Mouse (Mus musculus): Measurements from ENCODE around the gene Rpl13. TPM values are rescaled to one million over a fixed set of nuclear protein-coding genes. Genes with fewer than 3 reads are reported as not detected.

Gene Rpl13
- polyA plus RNA-seq, 1 experiment from 2014 or later: 513 TPM

DNA sequence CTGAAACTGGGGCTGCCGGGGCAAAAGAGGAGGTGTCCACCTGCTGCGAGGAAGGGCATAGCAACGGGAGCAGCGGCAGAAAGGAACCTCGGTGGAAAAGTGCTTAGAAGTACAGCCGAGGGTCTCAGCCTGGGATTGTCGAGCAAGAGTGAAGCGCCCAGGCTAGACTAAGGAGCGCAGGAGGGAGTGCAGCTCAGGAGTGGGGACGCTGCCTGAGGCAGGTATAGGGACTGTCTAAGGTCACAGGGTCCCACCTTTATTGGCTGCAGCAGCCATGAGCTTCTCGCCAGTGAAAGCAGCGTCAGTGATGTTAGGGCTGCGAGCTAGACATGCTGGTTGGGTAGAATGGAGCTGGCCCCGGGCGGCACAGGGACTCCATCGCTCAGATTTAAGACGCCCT is 15.6 kb downstream of the Rpl13 start:
- no peak overlapping the region for H3K4me3 ChIP-seq (ENCODE audit: inconsistent target)
- WGBS (ENCODE audit: missing documents): 4% methylated on average over 17 of the region's 17 CpGs
- no peaks in the 10 kb centered on the region for H3K79me2 ChIP-seq (ENCODE audit: inconsistent target)
- no peak overlapping the region for H3K27ac ChIP-seq
- H3K36me3 ChIP-seq (ENCODE audit: inconsistent target): no peaks in the 10 kb centered on the region

DNA sequence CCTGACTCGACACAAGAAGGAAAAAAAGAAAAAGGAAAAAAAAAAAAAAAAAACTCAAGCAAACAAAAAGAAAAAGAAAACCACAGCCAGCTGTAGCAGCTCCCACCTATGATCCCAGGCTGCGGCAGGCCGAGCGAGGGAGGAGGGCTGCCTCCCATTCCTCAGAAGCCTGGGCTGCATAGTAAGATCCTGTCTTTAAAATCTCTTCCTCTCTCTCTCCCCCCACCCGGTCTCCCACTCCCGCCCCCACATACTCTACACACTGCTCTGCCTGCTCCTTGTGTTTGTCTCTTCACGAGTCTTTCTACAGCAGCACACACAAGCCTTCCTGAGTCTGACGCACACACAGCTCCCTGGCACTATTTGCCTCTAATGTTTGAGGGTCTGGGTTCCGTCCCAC is 19.9 kb downstream of the Rpl13 start:
- no peaks in the 10 kb centered on the region for H3K79me2 ChIP-seq (ENCODE audit: inconsistent target)
- H3K36me3 ChIP-seq (ENCODE audit: inconsistent target): no peaks in the 10 kb centered on the region
- WGBS (ENCODE audit: missing documents): 85% methylated on average over 8 of the region's 9 CpGs
- no peak overlapping the region for H3K27ac ChIP-seq
- H3K4me3 ChIP-seq (ENCODE audit: inconsistent target): no peak overlapping the region

DNA sequence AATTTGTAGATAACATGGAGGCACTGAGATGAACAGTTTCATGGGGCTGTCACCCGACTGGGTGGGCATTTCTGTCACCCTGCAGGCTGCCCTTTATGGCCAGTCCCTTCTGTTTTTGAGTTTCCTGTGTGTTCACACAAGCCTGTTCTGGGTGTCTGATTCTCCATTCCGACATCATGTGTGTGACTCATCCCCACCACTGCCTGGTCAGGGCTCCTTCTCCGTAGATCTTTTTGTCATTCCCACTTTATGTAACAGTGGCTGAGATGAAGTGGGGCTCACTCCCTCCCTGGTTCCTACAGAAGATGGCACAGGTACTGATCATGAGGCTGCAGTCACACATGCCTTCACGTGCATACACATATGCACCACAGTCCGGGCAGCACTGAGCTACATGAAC is 20.5 kb downstream of the Rpl13 start:
- Histone ChIP-seq H3K79me2 (ENCODE audit: inconsistent target) (no peaks in the 10 kb centered on the region), H3K36me3 (ENCODE audit: inconsistent target) (no peaks in the 10 kb centered on the region), H3K4me3 (ENCODE audit: inconsistent target) (no peak overlapping the region), H3K27ac (no peak overlapping the region)
- WGBS (ENCODE audit: missing documents): 79% methylated on average over 5 of the region's 5 CpGs

DNA sequence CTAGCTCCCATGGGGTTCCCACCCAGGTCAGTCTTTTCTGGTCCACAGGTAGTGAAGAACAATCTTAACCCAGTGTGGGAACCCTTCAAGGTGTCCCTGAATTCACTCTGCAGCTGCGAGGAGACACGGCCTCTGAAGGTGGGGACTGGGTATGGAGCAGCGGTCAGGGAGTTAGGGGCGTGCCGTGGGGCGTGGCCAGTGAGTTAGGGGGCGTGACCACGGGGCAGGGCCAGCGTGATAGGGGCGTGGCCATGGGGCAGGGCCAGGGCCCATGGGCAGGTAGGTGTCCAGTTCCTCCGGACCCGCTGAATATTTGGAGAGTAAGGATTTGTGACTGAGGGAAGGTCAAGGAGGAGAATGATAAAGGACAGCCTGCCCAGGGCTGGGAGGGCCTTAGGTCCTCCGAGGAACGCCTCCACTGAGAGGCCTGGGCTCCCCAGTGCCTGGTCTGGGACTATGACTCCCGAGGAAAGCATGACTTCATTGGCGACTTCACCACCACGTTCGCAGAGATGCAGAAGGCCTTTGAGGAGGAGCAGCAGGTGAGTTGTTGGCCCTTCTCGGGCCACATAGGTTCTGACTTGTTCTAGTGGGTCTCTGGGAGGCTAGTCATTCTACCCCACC is 24.2 kb downstream of the Rpl13 start:
- Histone ChIP-seq H3K79me2 (ENCODE audit: inconsistent target) (no peaks in the 10 kb centered on the region), H3K4me3 (ENCODE audit: inconsistent target) (no peak overlapping the region)
- WGBS (ENCODE audit: missing documents): 21% methylated on average over 19 of the region's 19 CpGs

DNA sequence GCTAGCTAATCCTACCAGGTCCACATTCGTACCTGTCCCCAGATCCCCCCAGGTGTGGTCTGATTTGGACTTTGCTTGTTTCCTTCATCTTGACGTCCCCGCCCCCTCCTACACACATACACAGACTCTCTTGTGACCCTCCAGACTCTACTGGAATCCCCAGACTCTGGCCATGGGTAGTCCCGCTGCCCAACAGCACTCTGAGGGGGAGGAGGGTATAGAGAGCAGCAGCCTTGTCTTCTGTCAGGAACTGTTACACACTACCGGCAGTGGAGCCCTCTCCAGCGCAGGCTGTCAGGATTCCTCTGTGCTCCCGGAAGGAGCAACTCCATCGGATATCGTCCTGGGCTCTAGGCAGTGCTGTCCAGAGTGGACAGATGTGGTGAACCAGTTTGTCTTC is 28.9 kb downstream of the Rpl13 start:
- WGBS (ENCODE audit: missing documents): 51% methylated on average over 9 of the region's 9 CpGs

More for the DNA sequence above, 24.2 kb downstream of the Rpl13 start:
- no peaks in the 10 kb centered on the region for H3K36me3 ChIP-seq (ENCODE audit: inconsistent target)
- H3K27ac ChIP-seq: no peak overlapping the region

DNA sequence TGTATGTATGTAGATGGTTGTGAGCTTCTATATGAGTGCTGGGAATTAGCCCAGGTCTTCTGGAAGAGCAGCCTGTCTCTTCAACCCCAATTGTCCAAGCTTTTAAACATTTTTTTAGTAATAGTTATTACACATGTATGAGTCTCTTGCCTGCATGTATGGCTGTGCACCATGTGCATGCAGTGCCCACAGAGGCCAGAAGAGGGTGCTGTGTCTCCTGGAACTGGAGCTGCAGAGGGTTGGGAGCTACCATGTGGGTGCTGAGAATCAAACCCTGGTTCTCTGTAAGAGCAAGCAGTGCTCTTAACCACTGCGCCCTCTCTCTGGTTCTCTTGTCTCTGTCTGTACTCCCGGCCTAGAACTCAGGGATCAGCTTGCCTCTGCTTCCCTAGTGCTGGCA is 30.8 kb downstream of the Rpl13 start:
- H3K79me2 ChIP-seq (ENCODE audit: inconsistent target): no peaks in the 10 kb centered on the region
- H3K36me3 ChIP-seq (ENCODE audit: inconsistent target): no peaks in the 10 kb centered on the region
- WGBS (ENCODE audit: missing documents): 94% methylated on average over 2 of the region's 2 CpGs
- no peak overlapping the region for H3K27ac ChIP-seq
- no peak overlapping the region for H3K4me3 ChIP-seq (ENCODE audit: inconsistent target)

More for the DNA sequence above, 28.9 kb downstream of the Rpl13 start:
- H3K36me3 ChIP-seq (ENCODE audit: inconsistent target): no peaks in the 10 kb centered on the region
- no peak overlapping the region for H3K4me3 ChIP-seq (ENCODE audit: inconsistent target)
- no peaks in the 10 kb centered on the region for H3K79me2 ChIP-seq (ENCODE audit: inconsistent target)
- no peak overlapping the region for H3K27ac ChIP-seq

DNA sequence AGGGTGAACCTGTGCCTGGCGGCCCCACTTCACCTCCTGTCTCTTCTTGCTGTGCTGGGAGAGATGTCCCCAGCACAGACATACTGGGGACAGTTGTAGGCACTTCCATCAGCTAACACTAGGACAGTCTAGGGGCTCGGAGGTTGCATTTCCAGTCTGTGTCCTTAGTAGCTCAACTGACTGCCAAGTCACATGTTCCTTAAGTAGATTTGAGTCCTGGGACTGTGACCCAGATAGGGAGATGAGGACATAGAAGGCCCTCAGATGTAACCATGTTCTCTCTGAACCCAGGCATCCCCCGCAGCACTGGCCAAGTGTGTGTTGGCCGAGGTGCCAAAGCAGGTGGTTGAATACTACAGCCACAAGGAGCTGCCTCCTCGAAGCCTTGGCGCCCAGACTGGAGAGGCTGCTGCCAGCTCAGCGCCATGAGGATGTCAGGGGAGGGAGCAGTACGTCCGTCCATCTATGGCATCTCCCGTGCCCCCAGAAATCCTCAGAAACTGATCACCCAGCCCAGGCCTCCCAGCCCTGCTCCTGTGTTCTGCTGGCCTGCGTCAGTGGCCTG is 32.1 kb downstream of the Rpl13 start:
- H3K36me3 ChIP-seq (ENCODE audit: inconsistent target): no peaks in the 10 kb centered on the region
- WGBS (ENCODE audit: missing documents): 91% methylated on average over 11 of the region's 11 CpGs
- H3K79me2 ChIP-seq (ENCODE audit: inconsistent target): no peaks in the 10 kb centered on the region
- H3K4me3 ChIP-seq (ENCODE audit: inconsistent target): no peak overlapping the region
- H3K27ac ChIP-seq: no peak overlapping the region

DNA sequence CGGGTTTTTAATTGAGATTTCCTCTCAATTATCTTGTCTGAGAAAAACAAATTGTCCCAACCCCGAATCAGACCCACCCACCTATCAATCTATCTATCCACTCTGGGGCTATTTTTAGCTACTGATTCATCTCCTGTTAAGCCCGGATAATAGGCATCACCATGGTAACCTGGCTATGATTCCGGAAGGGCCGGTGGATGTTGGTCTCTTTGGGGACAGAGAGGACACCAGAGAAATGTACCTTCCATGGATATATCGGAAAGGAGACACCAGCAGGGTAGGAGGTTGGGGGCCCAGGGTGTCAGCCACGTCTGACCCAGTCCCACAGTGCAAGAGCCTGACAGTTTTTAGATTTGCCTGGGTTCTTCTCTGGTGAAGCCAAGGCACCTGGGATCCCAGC is 33.3 kb downstream of the Rpl13 start:
- 66% methylated on average over 7 of the region's 7 CpGs for WGBS (ENCODE audit: missing documents)
- H3K4me3 ChIP-seq (ENCODE audit: inconsistent target): no peak overlapping the region
- H3K27ac ChIP-seq: no peak overlapping the region
- no peaks in the 10 kb centered on the region for H3K36me3 ChIP-seq (ENCODE audit: inconsistent target)
- H3K79me2 ChIP-seq (ENCODE audit: inconsistent target): no peaks in the 10 kb centered on the region

DNA sequence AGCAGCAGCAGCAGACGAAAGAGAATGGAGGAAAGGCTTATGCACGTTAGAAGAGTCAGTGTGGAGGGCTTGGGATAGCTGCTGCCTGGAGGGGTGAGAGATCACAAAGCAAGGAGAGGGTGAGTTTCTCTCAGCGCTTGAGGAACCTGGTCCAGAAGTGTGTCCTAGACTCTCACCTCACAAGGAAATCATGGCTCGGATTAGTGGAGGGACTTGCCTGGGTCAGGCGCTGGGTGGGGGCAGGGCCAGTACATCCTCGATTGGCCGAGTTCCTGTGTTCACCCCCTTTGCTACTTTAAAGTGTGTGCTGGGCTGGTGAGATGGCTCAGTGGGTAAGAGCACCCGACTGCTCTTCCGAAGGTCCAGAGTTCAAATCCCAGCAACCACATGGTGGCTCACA is 33.7 kb downstream of the Rpl13 start:
- Histone ChIP-seq H3K36me3 (ENCODE audit: inconsistent target) (no peaks in the 10 kb centered on the region), H3K4me3 (ENCODE audit: inconsistent target) (no peak overlapping the region), H3K79me2 (ENCODE audit: inconsistent target) (no peaks in the 10 kb centered on the region), H3K27ac (no peak overlapping the region)
- 78% methylated on average over 7 of the region's 9 CpGs for WGBS (ENCODE audit: missing documents)

DNA sequence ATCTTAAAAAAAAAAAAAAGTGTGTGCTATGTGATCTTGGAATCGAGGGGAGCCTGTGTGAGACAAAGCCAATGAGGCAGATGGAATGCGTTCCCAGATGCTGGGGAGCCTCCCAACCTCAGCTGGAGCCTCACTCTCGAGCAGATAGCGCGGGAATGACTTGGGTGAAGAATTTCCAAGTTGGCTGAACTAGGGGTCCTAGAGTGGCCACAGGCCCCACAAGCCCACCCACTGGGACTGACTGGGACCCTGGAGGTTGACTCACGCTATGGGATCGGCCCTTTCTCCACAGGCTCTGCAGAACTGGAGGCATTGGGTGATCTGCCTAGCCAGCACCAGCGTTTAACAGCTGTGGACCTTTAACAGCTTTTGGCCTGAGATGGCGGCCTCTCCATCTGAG is 34.1 kb downstream of the Rpl13 start:
- WGBS (ENCODE audit: missing documents): 91% methylated on average over 9 of the region's 9 CpGs

DNA sequence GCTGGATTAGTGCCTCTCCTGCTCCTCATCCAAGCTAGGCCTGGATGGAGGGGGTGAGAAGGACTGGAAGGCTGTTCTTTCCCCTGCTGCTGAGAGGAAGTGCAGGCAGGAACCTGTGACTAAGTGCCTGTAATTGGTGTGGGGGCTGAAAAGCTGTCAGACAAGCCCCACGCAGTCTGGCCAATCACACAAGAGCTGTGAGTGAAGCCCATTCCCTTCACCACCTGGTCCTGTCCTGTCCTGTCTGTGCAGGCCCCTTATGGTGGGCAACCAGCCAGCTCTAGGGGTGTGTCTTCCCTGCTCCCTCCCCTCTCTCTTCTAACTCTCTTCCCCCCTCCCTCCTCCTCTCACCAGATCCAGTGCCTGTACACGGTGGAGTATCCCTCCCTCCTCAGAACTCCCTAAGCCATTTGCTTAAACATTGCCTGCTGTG is 35.5 kb downstream of the Rpl13 start:
- WGBS (ENCODE audit: missing documents): 45% methylated on average over 1 of the region's 2 CpGs
- no peaks in the 10 kb centered on the region for H3K36me3 ChIP-seq (ENCODE audit: inconsistent target)
- H3K4me3 ChIP-seq (ENCODE audit: inconsistent target): no peak overlapping the region
- H3K79me2 ChIP-seq (ENCODE audit: inconsistent target): no peaks in the 10 kb centered on the region
- no peak overlapping the region for H3K27ac ChIP-seq

More for the DNA sequence above, 34.1 kb downstream of the Rpl13 start:
- Histone ChIP-seq H3K4me3 (ENCODE audit: inconsistent target) (no peak overlapping the region), H3K36me3 (ENCODE audit: inconsistent target) (no peaks in the 10 kb centered on the region), H3K79me2 (ENCODE audit: inconsistent target) (no peaks in the 10 kb centered on the region), H3K27ac (no peak overlapping the region)

DNA sequence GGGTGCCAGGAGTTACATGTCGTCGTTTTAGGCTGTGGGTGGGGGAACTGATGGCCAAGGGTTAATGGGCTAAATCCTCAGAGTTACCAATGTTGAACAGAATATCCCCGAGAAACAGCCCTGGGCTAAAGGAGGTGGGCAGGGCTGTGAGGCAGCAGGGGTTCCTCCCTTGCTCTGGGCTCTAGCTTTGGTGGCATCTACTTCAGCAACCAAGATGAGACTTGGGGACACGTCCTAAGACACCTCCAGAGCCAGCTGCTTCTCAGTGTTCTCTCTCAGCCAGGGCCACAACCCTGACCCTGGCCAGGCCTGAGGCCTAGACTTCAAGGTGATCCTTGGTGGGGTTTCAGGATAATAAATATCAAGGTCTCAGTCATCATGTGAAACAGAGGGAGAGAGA is 36.6 kb downstream of the Rpl13 start:
- H3K27ac ChIP-seq: no peak overlapping the region
- no peaks in the 10 kb centered on the region for H3K79me2 ChIP-seq (ENCODE audit: inconsistent target)
- no peak overlapping the region for H3K4me3 ChIP-seq (ENCODE audit: inconsistent target)
- 68% methylated on average over 4 of the region's 4 CpGs for WGBS (ENCODE audit: missing documents)
- no peaks in the 10 kb centered on the region for H3K36me3 ChIP-seq (ENCODE audit: inconsistent target)

DNA sequence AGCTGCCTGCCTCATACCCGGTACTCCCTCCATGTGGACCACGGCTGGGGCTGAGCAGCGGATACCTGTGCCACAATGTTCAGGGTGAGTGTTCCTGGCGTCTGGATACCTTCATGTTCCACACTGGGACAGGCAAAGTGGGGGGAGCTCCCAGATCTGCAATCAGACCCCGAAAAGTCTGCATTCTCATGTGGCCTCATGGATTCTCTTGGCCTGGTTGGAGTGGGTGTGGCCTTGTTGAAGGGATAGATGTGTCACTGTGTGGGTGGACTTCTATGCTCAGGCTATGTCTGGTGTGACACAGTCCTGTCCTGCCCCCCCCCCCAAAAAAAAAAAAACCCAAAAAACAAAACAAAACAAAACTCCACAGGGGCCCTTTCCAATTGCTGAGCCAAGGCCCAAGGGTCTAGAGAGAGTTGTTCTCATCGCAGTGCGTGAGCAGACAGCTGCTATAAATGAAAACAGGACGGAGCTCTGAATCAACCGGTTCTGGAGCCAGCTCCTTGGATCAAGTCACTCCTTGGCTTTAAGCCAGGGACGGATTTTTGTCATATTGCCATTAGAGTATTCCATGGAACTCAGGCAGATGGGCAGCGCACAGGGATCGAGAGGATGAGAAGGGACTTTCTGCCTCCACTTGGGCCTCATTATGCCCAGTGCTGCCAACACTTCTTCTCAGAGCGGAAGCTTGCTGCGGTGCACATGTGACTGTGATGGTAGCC is 39.8 kb downstream of the Rpl13 start:
- Histone ChIP-seq H3K27ac (no peak overlapping the region), H3K4me3 (ENCODE audit: inconsistent target) (no peak overlapping the region), H3K36me3 (ENCODE audit: inconsistent target) (no peaks in the 10 kb centered on the region), H3K79me2 (ENCODE audit: inconsistent target) (no peaks in the 10 kb centered on the region)
- WGBS (ENCODE audit: missing documents): 91% methylated on average over 14 of the region's 14 CpGs

DNA sequence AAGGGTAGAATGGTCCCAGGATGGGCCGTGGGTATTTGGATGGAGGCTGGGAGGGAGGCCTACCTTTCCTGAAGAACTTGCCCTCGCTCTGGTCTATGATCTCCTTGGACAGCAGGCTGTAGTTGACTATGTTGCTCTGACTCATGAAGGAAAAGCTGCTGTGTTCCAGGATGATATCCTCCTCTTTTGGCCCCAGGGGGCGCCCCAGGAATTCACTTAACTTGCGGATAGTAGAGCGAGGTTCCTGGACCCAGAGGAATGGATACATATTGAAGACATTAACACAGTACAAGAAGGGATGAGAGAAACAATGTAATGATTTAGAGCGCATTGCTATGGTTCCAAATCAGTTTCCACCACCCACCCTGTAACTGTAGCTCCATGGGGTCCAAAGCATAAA is 43.1 kb downstream of the Rpl13 start:
- Histone ChIP-seq H3K27ac (no peak overlapping the region), H3K79me2 (ENCODE audit: inconsistent target) (no peaks in the 10 kb centered on the region), H3K4me3 (ENCODE audit: inconsistent target) (no peak overlapping the region), H3K36me3 (ENCODE audit: inconsistent target) (no peaks in the 10 kb centered on the region)
- WGBS (ENCODE audit: missing documents): 55% methylated on average over 6 of the region's 6 CpGs

DNA sequence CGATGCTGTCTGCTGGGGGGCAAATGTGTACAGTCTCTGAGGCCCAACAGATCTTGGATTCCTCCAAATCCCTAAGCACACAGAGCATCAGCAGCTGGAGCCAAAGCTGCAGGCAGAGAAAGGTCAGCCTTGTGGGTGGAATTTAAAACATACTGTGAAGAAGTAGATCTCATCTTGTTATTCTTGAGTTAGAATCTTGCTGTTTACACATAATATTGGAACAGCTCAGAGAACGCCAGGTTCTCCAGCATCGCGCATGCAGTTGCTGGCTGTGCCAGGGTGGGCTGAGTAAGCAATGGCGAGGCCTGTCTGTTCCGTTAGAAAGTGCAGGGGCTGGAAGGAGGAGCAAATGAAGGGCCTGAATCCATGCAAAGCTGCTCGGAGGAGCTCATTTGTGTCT is 44.2 kb downstream of the Rpl13 start:
- Histone ChIP-seq H3K4me3 (ENCODE audit: inconsistent target) (no peak overlapping the region), H3K36me3 (ENCODE audit: inconsistent target) (no peaks in the 10 kb centered on the region), H3K79me2 (ENCODE audit: inconsistent target) (no peaks in the 10 kb centered on the region), H3K27ac (no peak overlapping the region)
- WGBS (ENCODE audit: missing documents): 94% methylated on average over 7 of the region's 7 CpGs
